ENCODE assay signal across 9 mouse cellular contexts in genomic region chr12:58964583-58964982, GRCm38 (mm10). TPM values are rescaled to one million over a fixed set of nuclear protein-coding genes. Genes with fewer than 3 reads are reported as not detected.
DNase-seq lines count a peak whose midpoint lies in the region; ATAC-seq lines count a peak whose summit lies in the region.
"Had no signal": no experiment of that assay in that cellular context is flagged by ENCODE, and none has a peak within 500 bp of the region (broad histone marks: within the 10 kb centered on the region; RNA-seq: fewer than 3 reads in every experiment).

No protein-coding gene starts in this region.

- WGBS in forebrain, embryonic 14.5 days: 73% methylated on average over 4 of the region's 4 CpGs
- WGBS in limb, embryonic 11.5 days: 73% methylated on average over 4 of the region's 4 CpGs

- H3K4me3 ChIP-seq in forebrain, embryonic 14.5 days (ENCODE audit: low read depth, low read length): no peak overlapping the region
- H3K4me3 ChIP-seq in limb, embryonic 11.5 days (ENCODE audit: low read depth, low read length): no peak overlapping the region
- H3K4me3 ChIP-seq: limb, embryonic 15.5 days had no signal

- no peaks in the 10 kb centered on the region for H3K27me3 ChIP-seq in forebrain, embryonic 14.5 days (replicated peaks; ENCODE audit: control insufficient read depth, insufficient read depth, low read length)
- H3K27me3 ChIP-seq in limb, embryonic 11.5 days (ENCODE audit: control insufficient read depth, insufficient read depth, low read length): no peaks in the 10 kb centered on the region
- H3K27me3 ChIP-seq: limb, embryonic 15.5 days had no signal

- H3K9me3 ChIP-seq in forebrain, embryonic 14.5 days (replicated peaks; ENCODE audit: control insufficient read depth, low read length): no peaks in the 10 kb centered on the region
- no peaks in the 10 kb centered on the region for H3K9me3 ChIP-seq in limb, embryonic 11.5 days (ENCODE audit: control insufficient read depth, low read length)
- H3K9me3 ChIP-seq: limb, embryonic 15.5 days had no signal

- H3K4me2 ChIP-seq in forebrain, embryonic 14.5 days (ENCODE audit: low read length): no peak overlapping the region
- H3K4me2 ChIP-seq in limb, embryonic 11.5 days (ENCODE audit: low read depth, severe bottlenecking): no peak overlapping the region
- H3K4me2 ChIP-seq: limb, embryonic 15.5 days had no signal

- H3K27ac ChIP-seq in forebrain, embryonic 14.5 days (ENCODE audit: low read depth, low read length): no peak overlapping the region
- no peak overlapping the region for H3K27ac ChIP-seq in limb, embryonic 11.5 days (replicated peaks; ENCODE audit: low read depth, low read length)
- H3K27ac ChIP-seq: limb, embryonic 15.5 days had no signal

- intact Hi-C loops in heart, postnatal 14 days (cut with DNase I): no loop called here
- intact Hi-C loops in heart, postnatal 25 days (cut with DNase I): no loop called here

- H3K4me1 ChIP-seq in forebrain, embryonic 14.5 days (ENCODE audit: control insufficient read depth, insufficient read depth, low read length): no peaks in the 10 kb centered on the region
- no peaks in the 10 kb centered on the region for H3K4me1 ChIP-seq in limb, embryonic 11.5 days (ENCODE audit: control insufficient read depth, insufficient read depth, low read length)
- H3K4me1 ChIP-seq: limb, embryonic 15.5 days had no signal

- peak; percentile 7 to 15 for DNase-seq in heart, postnatal 14 days
- no peak for DNase-seq in heart, postnatal 25 days (ENCODE audit: low spot score)
- DNase-seq in 3T3-L1 (ENCODE audit: low read depth, low spot score) (peak; percentile 54), MN1 (ENCODE audit: low spot score) (peak; percentile 13)
- DNase-seq in forebrain, embryonic 14.5 days (ENCODE audit: low spot score): peak; percentile 51
- DNase-seq in limb, embryonic 11.5 days (ENCODE audit: low spot score): peak; percentile 48
- DNase-seq in thymus, postnatal 0 days (ENCODE audit: low spot score): peak; percentile 23
- DNase-seq in cerebellum, adult 11 months: no peak

- ATAC-seq in forebrain, embryonic 14.5 days: 0 out of 2 replicates have a peak, but pooled peaks have one; percentile 42
- ATAC-seq in limb, embryonic 11.5 days (ENCODE audit: insufficient number of reproducible peaks, low FRiP score, low TSS enrichment, low read depth): no peak

- no peak overlapping the region for H3K9ac ChIP-seq in forebrain, embryonic 14.5 days (ENCODE audit: low read length)
- H3K9ac ChIP-seq in limb, embryonic 11.5 days (ENCODE audit: low read length): no peak overlapping the region
- H3K9ac ChIP-seq: limb, embryonic 15.5 days had no signal

- H3K36me3 ChIP-seq in forebrain, embryonic 14.5 days (ENCODE audit: control insufficient read depth, insufficient read depth, low read length): peaks cover 55% of the 10 kb centered on the region
- peaks cover 4% of the 10 kb centered on the region for H3K36me3 ChIP-seq in limb, embryonic 11.5 days (ENCODE audit: control insufficient read depth, insufficient read depth, low read length)

RNA-seq across cellular contexts. Expression of gene Sec23a, which starts 47.2 kb away (rescaled TPM):
- 10 to 100 TPM; 38.3 to 40.9 TPM for total RNA-seq in heart, postnatal 14 days (2021)
- total RNA-seq in heart, postnatal 25 days (2021): 10 to 100 TPM; 38.1 to 45.1 TPM
- polyA plus RNA-seq in forebrain, embryonic 14.5 days (2014; fragmentation: Nextera tagmentation; extraction: Ambion mirVana): 109 and 130 TPM in 2 replicates
- 86.9 and 87.1 TPM in 2 replicates for polyA plus RNA-seq in limb, embryonic 11.5 days (2014; fragmentation: Nextera tagmentation; extraction: Ambion mirVana)
- 21.5 and 24.0 TPM in 2 replicates for polyA plus RNA-seq in thymus, postnatal 0 days (2015; fragmentation: Nextera tagmentation; extraction: Ambion mirVana)

RNA-seq across cellular contexts. Expression of gene Gemin2, which starts 48.6 kb away (rescaled TPM):
- total RNA-seq in heart, postnatal 14 days (2021): 1 to 10 TPM; 5.5 to 5.9 TPM
- total RNA-seq in heart, postnatal 25 days (2021): 1 to 10 TPM; 6.1 to 6.5 TPM
- 11.8 and 13.5 TPM in 2 replicates for polyA plus RNA-seq in forebrain, embryonic 14.5 days (2014; fragmentation: Nextera tagmentation; extraction: Ambion mirVana)
- polyA plus RNA-seq in limb, embryonic 11.5 days (2014; fragmentation: Nextera tagmentation; extraction: Ambion mirVana): 39.8 and 40.2 TPM in 2 replicates
- polyA plus RNA-seq in thymus, postnatal 0 days (2015; fragmentation: Nextera tagmentation; extraction: Ambion mirVana): 29.7 and 32.6 TPM in 2 replicates

Comparison
In these comparisons a context has a peak if more than half of its experiments do, and no peak if none do; other contexts are left out.
1. DNase-seq: peak in heart, postnatal 14 days (2 of 2), 3T3-L1 (single experiment), MN1 (single experiment), forebrain, embryonic 14.5 days (single experiment), limb, embryonic 11.5 days (single experiment) and thymus, postnatal 0 days (single experiment); none in heart, postnatal 25 days (single experiment) and cerebellum, adult 11 months (single experiment).